Mouse (Mus musculus): Measurements from ENCODE around the gene Tmppe. TPM values are rescaled to one million over a fixed set of nuclear protein-coding genes. Genes with fewer than 3 reads are reported as not detected.

The Tmppe gene
- polyA plus RNA-seq, 1 experiment = 23.8 TPM

DNA sequence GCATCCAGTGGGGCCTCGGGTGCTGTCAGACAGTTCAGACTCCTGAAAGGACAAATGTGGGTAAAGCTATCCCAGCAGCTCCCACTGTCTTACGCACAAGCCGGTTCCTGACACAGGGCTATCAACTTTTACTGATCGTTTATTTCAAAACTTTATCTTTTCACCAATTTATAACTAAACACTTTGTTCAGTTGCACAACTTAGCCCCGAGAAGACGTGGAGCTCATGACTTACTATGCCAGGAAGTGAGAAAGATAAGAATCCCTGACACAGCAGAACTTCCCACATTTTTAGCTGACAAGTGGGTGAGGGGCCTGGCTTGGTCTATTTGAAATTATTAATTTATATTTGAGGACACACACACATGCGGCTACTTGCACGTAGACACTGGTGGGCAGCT, 6.2 kb upstream of the Tmppe start:
- Histone ChIP-seq H3K4me3 (ENCODE audit: control insufficient read depth, insufficient read depth, low read length) (no peak overlapping the region), H3K27ac (ENCODE audit: control insufficient read depth, insufficient read depth, low read length) (no peak overlapping the region), H3K36me3 (ENCODE audit: control insufficient read depth, insufficient read depth, low read length) (no peaks in the 10 kb centered on the region), H3K4me1 (replicated peaks; ENCODE audit: control insufficient read depth, insufficient read depth, low read length) (0 out of 2 replicates have a peak, but pooled peaks cover 2% of the 10 kb centered on the region), H3K27me3 (ENCODE audit: control insufficient read depth, insufficient read depth, low read length) (no peaks in the 10 kb centered on the region)
- DNase-seq = no peak
- 75% methylated on average over 8 of the region's 8 CpGs for WGBS
- no peak for TF ChIP-seq POLR2A (IDR thresholded peaks at IDR 0.05; ENCODE audit: control insufficient read depth, extremely low read depth, insufficient read depth, low read length, poor library complexity)
- TF ChIP-seq CTCF (IDR thresholded peaks at IDR 0.05; ENCODE audit: borderline replicate concordance, control insufficient read depth, extremely low read depth, insufficient read depth, low read length, poor library complexity) = no peak

DNA sequence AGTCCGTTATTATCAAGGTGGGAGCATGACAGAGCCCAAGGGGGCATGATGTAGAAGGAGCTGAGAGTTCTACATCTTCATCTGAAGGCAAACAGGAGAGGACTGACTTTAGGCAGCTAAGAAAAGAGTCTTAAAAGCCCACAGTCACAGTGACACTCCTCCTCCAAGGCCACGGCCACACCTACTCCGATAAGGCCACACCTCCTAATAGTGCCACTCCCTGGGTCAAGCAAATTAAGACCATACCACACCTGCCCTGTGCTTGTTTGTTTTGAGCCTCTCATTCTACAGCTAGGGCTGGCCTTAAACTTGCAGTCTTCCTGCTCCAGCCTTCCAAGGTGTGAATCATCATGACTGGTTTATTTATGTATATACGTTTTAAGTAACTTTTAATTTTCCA, 5.6 kb upstream of the Tmppe start:
- no peaks in the 10 kb centered on the region for H3K27me3 ChIP-seq (ENCODE audit: control insufficient read depth, insufficient read depth, low read length)
- no peaks in the 10 kb centered on the region for H3K36me3 ChIP-seq (ENCODE audit: control insufficient read depth, insufficient read depth, low read length)
- WGBS = 81% methylated on average over 4 of the region's 4 CpGs
- TF ChIP-seq POLR2A (IDR thresholded peaks at IDR 0.05; ENCODE audit: control insufficient read depth, extremely low read depth, insufficient read depth, low read length, poor library complexity) (no peak), CTCF (IDR thresholded peaks at IDR 0.05; ENCODE audit: borderline replicate concordance, control insufficient read depth, extremely low read depth, insufficient read depth, low read length, poor library complexity) (no peak)
- H3K27ac ChIP-seq (ENCODE audit: control insufficient read depth, insufficient read depth, low read length) = no peak overlapping the region
- 0 out of 2 replicates have a peak, but pooled peaks cover 2% of the 10 kb centered on the region for H3K4me1 ChIP-seq (replicated peaks; ENCODE audit: control insufficient read depth, insufficient read depth, low read length)
- DNase-seq = no peak
- no peak overlapping the region for H3K4me3 ChIP-seq (ENCODE audit: control insufficient read depth, insufficient read depth, low read length)

DNA sequence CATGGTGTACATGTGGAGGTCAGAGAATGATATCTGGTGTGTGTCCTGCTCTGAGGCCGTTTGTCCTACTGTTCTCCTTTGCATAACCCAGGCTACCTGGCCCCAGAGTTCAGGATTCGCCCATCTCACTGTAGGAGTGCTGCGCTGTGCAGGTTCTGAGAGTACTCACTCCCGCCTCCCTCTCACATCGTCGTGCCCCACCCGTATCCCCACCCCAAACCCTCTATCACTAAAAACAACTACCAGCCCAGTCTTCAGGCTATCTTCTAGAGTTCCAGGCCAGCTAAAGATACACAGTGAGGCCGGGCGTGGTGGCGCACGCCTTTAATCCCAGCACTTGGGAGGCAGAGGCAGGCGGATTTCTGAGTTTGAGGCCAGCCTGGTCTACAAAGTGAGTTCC, 1.2 kb upstream of the Tmppe start:
- no peak overlapping the region for H3K4me3 ChIP-seq (ENCODE audit: control insufficient read depth, insufficient read depth, low read length)
- H3K36me3 ChIP-seq (ENCODE audit: control insufficient read depth, insufficient read depth, low read length) = no peaks in the 10 kb centered on the region
- DNase-seq = no peak
- H3K4me1 ChIP-seq (replicated peaks; ENCODE audit: control insufficient read depth, insufficient read depth, low read length) = peaks cover 10% of the 10 kb centered on the region
- no peaks in the 10 kb centered on the region for H3K27me3 ChIP-seq (ENCODE audit: control insufficient read depth, insufficient read depth, low read length)
- no peak overlapping the region for H3K27ac ChIP-seq (ENCODE audit: control insufficient read depth, insufficient read depth, low read length)
- WGBS = 96% methylated on average over 12 of the region's 12 CpGs
- TF ChIP-seq CTCF (IDR thresholded peaks at IDR 0.05; ENCODE audit: borderline replicate concordance, control insufficient read depth, extremely low read depth, insufficient read depth, low read length, poor library complexity) (no peak), POLR2A (IDR thresholded peaks at IDR 0.05; ENCODE audit: control insufficient read depth, extremely low read depth, insufficient read depth, low read length, poor library complexity) (no peak)

DNA sequence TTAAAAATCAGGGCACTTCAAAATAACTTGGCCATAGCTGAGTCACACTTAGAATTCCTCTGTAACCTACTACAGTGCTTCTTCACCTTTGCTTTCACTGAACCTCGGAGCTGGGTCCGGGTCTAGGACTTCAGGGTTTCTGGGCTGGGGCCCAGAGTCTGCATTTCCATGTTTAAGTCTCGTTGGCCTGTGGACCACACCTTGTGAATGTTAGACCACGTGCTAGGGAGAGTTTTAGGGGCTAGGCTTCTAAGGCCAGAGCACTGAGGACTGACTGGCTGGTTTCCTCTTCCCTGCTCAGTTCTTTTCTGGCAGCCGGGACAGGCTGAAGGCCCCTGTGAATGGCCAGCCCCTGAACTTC, 337 bp upstream of the Tmppe start:
- Histone ChIP-seq H3K36me3 (ENCODE audit: control insufficient read depth, insufficient read depth, low read length) (peaks cover under 1% of the 10 kb centered on the region; the same call in 1 of the 2 replicates), H3K27me3 (ENCODE audit: control insufficient read depth, insufficient read depth, low read length) (no peaks in the 10 kb centered on the region), H3K4me3 (ENCODE audit: control insufficient read depth, insufficient read depth, low read length) (peak overlapping the region; percentile 83), H3K27ac (ENCODE audit: control insufficient read depth, insufficient read depth, low read length) (peak overlapping the region; percentile 55; the same call in 1 of the 2 replicates), H3K4me1 (replicated peaks; ENCODE audit: control insufficient read depth, insufficient read depth, low read length) (peaks cover 10% of the 10 kb centered on the region)
- no peak for TF ChIP-seq POLR2A (IDR thresholded peaks at IDR 0.05; ENCODE audit: control insufficient read depth, extremely low read depth, insufficient read depth, low read length, poor library complexity)
- no peak for TF ChIP-seq CTCF (IDR thresholded peaks at IDR 0.05; ENCODE audit: borderline replicate concordance, control insufficient read depth, extremely low read depth, insufficient read depth, low read length, poor library complexity)
- no peak for DNase-seq
- 9% methylated on average over 5 of the region's 5 CpGs for WGBS

DNA sequence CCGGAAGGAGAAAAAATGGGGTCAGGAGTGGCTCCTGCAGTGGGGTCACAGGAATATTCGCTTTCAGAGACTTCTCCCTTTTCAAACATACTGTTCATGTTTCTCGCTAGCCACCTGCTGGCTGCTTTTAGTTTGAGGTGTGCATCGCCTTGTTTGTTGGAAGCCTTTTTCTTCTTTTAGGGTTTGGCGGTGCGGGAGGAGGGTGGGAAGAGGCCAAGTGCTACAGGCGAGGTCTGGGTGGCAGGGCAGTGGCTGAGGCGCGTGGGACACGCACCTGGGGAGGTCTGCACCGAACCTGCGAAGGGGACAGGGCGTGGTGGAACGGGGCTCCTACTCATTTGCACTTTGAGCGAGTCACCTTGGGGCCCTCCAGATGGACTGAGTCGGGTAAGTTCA, 778 bp downstream of the Tmppe start:
- Histone ChIP-seq H3K27ac (ENCODE audit: control insufficient read depth, insufficient read depth, low read length) (peak overlapping the region; percentile 62), H3K4me1 (replicated peaks; ENCODE audit: control insufficient read depth, insufficient read depth, low read length) (peaks cover 10% of the 10 kb centered on the region), H3K4me3 (ENCODE audit: control insufficient read depth, insufficient read depth, low read length) (peak overlapping the region; percentile 83), H3K27me3 (ENCODE audit: control insufficient read depth, insufficient read depth, low read length) (no peaks in the 10 kb centered on the region), H3K36me3 (ENCODE audit: control insufficient read depth, insufficient read depth, low read length) (peaks cover 6% of the 10 kb centered on the region)
- peak; percentile 65 for DNase-seq
- TF ChIP-seq CTCF (IDR thresholded peaks at IDR 0.05; ENCODE audit: borderline replicate concordance, control insufficient read depth, extremely low read depth, insufficient read depth, low read length, poor library complexity) = no peak
- TF ChIP-seq POLR2A (IDR thresholded peaks at IDR 0.05; ENCODE audit: control insufficient read depth, extremely low read depth, insufficient read depth, low read length, poor library complexity) = no peak
- 2% methylated on average over 16 of the region's 16 CpGs for WGBS

DNA sequence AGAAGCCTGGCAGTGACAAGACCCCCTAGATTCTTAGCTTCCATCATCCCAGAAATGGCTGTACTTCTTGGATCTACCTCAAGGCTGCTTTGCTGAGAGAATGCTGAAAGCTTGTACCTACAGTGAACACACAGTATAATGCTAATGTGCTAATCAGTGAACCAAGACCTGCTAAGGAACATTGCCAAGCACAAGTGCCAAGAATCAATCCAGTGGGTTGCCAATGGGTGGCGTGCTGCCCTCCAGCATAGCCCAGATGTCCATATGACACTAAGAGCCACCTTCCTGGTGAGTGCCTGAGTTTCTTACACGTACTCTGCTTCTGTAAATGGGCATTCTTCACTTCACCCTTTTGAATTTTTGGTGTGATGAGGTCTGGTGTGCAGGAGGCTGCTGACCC, 6.8 kb downstream of the Tmppe start:
- DNase-seq = no peak
- no peaks in the 10 kb centered on the region for H3K4me1 ChIP-seq (replicated peaks; ENCODE audit: control insufficient read depth, insufficient read depth, low read length)
- no peak overlapping the region for H3K27ac ChIP-seq (ENCODE audit: control insufficient read depth, insufficient read depth, low read length)
- H3K36me3 ChIP-seq (ENCODE audit: control insufficient read depth, insufficient read depth, low read length) = peaks cover 23% of the 10 kb centered on the region
- no peak overlapping the region for H3K4me3 ChIP-seq (ENCODE audit: control insufficient read depth, insufficient read depth, low read length)
- H3K27me3 ChIP-seq (ENCODE audit: control insufficient read depth, insufficient read depth, low read length) = no peaks in the 10 kb centered on the region
- TF ChIP-seq POLR2A (IDR thresholded peaks at IDR 0.05; ENCODE audit: control insufficient read depth, extremely low read depth, insufficient read depth, low read length, poor library complexity) = no peak
- TF ChIP-seq CTCF (IDR thresholded peaks at IDR 0.05; ENCODE audit: borderline replicate concordance, control insufficient read depth, extremely low read depth, insufficient read depth, low read length, poor library complexity) = no peak
- 100% methylated on average over 2 of the region's 2 CpGs for WGBS

DNA sequence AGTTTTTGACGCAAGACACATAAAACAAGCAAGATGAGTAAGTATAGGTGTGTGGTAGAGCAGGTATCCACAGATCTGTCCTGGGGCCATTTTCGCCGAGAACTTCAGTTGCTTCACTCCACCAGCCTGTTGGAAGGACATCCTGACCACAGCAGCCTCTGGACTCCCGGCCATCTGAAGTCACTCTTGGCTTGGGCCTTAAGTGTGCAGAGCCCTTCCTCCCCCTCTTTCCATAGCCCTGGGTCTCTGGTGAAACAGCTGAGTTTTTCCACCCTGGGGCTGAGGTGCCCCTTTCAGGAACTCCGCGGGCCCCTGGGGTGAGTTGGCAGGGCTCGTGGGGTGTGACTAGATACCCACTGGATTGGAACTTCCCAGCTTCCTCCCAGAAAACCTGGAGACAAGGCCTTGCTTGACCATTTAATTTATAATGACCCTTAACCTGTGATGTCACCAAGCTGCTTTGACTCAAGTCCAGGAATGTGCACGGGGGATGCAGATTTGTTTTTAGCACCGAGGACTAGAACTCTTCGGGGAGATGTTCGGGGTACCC, 9.5 kb downstream of the Tmppe start:
- DNase-seq = no peak
- WGBS = 98% methylated on average over 11 of the region's 11 CpGs

More for the DNA sequence above, 9.5 kb downstream of the Tmppe start:
- Histone ChIP-seq H3K27ac (ENCODE audit: control insufficient read depth, insufficient read depth, low read length) (no peak overlapping the region), H3K4me1 (replicated peaks; ENCODE audit: control insufficient read depth, insufficient read depth, low read length) (no peaks in the 10 kb centered on the region), H3K27me3 (ENCODE audit: control insufficient read depth, insufficient read depth, low read length) (no peaks in the 10 kb centered on the region), H3K4me3 (ENCODE audit: control insufficient read depth, insufficient read depth, low read length) (no peak overlapping the region), H3K36me3 (ENCODE audit: control insufficient read depth, insufficient read depth, low read length) (peaks cover 23% of the 10 kb centered on the region)
- no peak for TF ChIP-seq CTCF (IDR thresholded peaks at IDR 0.05; ENCODE audit: borderline replicate concordance, control insufficient read depth, extremely low read depth, insufficient read depth, low read length, poor library complexity)
- TF ChIP-seq POLR2A (IDR thresholded peaks at IDR 0.05; ENCODE audit: control insufficient read depth, extremely low read depth, insufficient read depth, low read length, poor library complexity) = no peak

All from thymus, adult 2 months (tissue).